ENCODE assay signal across 22 mouse cellular contexts in genomic region chr13:81491971-81492370, GRCm38 (mm10).
DNase-seq lines count a peak whose midpoint lies in the region; ATAC-seq and TF ChIP-seq lines count a peak whose summit lies in the region.
"Had no signal": no experiment of that assay in that cellular context is flagged by ENCODE, and none has a peak within 500 bp of the region (broad histone marks: within the 10 kb centered on the region; RNA-seq: fewer than 3 reads in every experiment).

No protein-coding gene starts in this region.

- no peaks in the 10 kb centered on the region for H3K4me1 ChIP-seq in forebrain, postnatal 0 days (ENCODE audit: insufficient read depth)
- H3K4me1 ChIP-seq in heart, embryonic 11.5 days (ENCODE audit: control insufficient read depth, insufficient read depth, low read length), result no peaks in the 10 kb centered on the region
- H3K4me1 ChIP-seq: embryonic facial prominence, embryonic 15.5 days; heart, embryonic 15.5 days; hindbrain, embryonic 15.5 days; intestine, embryonic 15.5 days; liver, embryonic 13.5 days; lung, embryonic 15.5 days had no signal

- no peaks in the 10 kb centered on the region for H3K36me3 ChIP-seq in forebrain, postnatal 0 days (ENCODE audit: insufficient read depth)
- no peaks in the 10 kb centered on the region for H3K36me3 ChIP-seq in heart, embryonic 11.5 days (ENCODE audit: control insufficient read depth, insufficient read depth, low read length)
- H3K36me3 ChIP-seq: embryonic facial prominence, embryonic 15.5 days; heart, embryonic 15.5 days; hindbrain, embryonic 15.5 days; intestine, embryonic 15.5 days; limb, embryonic 13.5 days; liver, embryonic 13.5 days; lung, embryonic 15.5 days had no signal

- TF ChIP-seq CTCF in forebrain, postnatal 0 days (IDR thresholded peaks at IDR 0.05; ENCODE audit: low read depth), result no peak

- no peak overlapping the region for H3K4me3 ChIP-seq in forebrain, postnatal 0 days (ENCODE audit: low read depth, low read length)
- no peak overlapping the region for H3K4me3 ChIP-seq in heart, embryonic 11.5 days (ENCODE audit: low read depth, low read length)
- H3K4me3 ChIP-seq: embryonic facial prominence, embryonic 15.5 days; heart, adult 2 months; heart, embryonic 15.5 days; hindbrain, embryonic 15.5 days; intestine, embryonic 15.5 days; limb, embryonic 13.5 days; liver, embryonic 13.5 days; lung, embryonic 15.5 days had no signal

- peak; percentile 80 for ATAC-seq in forebrain, postnatal 0 days
- ATAC-seq in heart, embryonic 11.5 days (replicated peaks; ENCODE audit: insufficient number of reproducible peaks, low FRiP score, low TSS enrichment), result no peak
- ATAC-seq: intestine, embryonic 15.5 days had no signal

- whole genome bisulfite sequencing in forebrain, postnatal 0 days, result 58% methylated on average over 7 of the region's 7 CpGs
- 77% methylated on average over 7 of the region's 7 CpGs for WGBS in heart, embryonic 11.5 days (ENCODE audit: insufficient replicate concordance)

- H3K4me2 ChIP-seq in forebrain, postnatal 0 days (ENCODE audit: low read depth), result no peak overlapping the region
- H3K4me2 ChIP-seq in heart, embryonic 11.5 days, result no peak overlapping the region
- H3K4me2 ChIP-seq: embryonic facial prominence, embryonic 15.5 days; heart, embryonic 15.5 days; hindbrain, embryonic 15.5 days; intestine, embryonic 15.5 days; limb, embryonic 13.5 days; liver, embryonic 13.5 days; lung, embryonic 15.5 days; midbrain, embryonic 11.5 days had no signal

- no peaks in the 10 kb centered on the region for H3K27me3 ChIP-seq in forebrain, postnatal 0 days (ENCODE audit: insufficient read depth, low read length)
- no peaks in the 10 kb centered on the region for H3K27me3 ChIP-seq in heart, embryonic 11.5 days (ENCODE audit: control insufficient read depth, insufficient read depth, low read length)
- H3K27me3 ChIP-seq: embryonic facial prominence, embryonic 15.5 days; heart, embryonic 15.5 days; hindbrain, embryonic 15.5 days; intestine, embryonic 15.5 days; limb, embryonic 13.5 days; liver, embryonic 13.5 days; lung, embryonic 15.5 days had no signal

- DNase-seq in frontal cortex, adult 2 months (ENCODE audit: extremely low spot score in 1 of 2, low spot score in 1 of 2), result peak; percentile 4 to 43
- DNase-seq in frontal cortex, postnatal 25 days (ENCODE audit: low spot score in 2 of 2), result no peak
- peak; percentile 21 for DNase-seq in right cerebral cortex, adult 18-20 months
- no peak for DNase-seq in right cerebral cortex, postnatal 14 days
- DNase-seq in forebrain, postnatal 0 days, result peak; percentile 42
- DNase-seq in telencephalon, adult 2 months (ENCODE audit: low read depth, low spot score), result peak; percentile 34
- DNase-seq: cerebellum, adult 11 months; gastrocnemius, postnatal 25 days; heart, adult 2 months; heart, postnatal 4 days; kidney, adult 9 months; kidney, postnatal 36 days; liver, embryonic 13.5 days had no signal

- H3K27ac ChIP-seq in forebrain, postnatal 0 days (ENCODE audit: low read depth, low read length), result 0 out of 2 replicates have a peak overlapping the region, but pooled peaks have one; percentile 29
- H3K27ac ChIP-seq in heart, embryonic 11.5 days (ENCODE audit: low read depth, low read length), result no peak overlapping the region
- H3K27ac ChIP-seq: embryonic facial prominence, embryonic 15.5 days; heart, adult 2 months; heart, embryonic 15.5 days; hindbrain, embryonic 15.5 days; intestine, embryonic 15.5 days; limb, embryonic 13.5 days; liver, embryonic 13.5 days; lung, embryonic 15.5 days; macrophage had no signal

- H3K9me3 ChIP-seq in forebrain, postnatal 0 days (ENCODE audit: low read length), result no peaks in the 10 kb centered on the region
- no peaks in the 10 kb centered on the region for H3K9me3 ChIP-seq in heart, embryonic 11.5 days (replicated peaks; ENCODE audit: control insufficient read depth, low read length)
- H3K9me3 ChIP-seq: embryonic facial prominence, embryonic 15.5 days; heart, embryonic 15.5 days; hindbrain, embryonic 15.5 days; intestine, embryonic 15.5 days; limb, embryonic 13.5 days; liver, embryonic 13.5 days; lung, embryonic 15.5 days had no signal

- no peak overlapping the region for H3K9ac ChIP-seq in forebrain, postnatal 0 days
- H3K9ac ChIP-seq in heart, embryonic 11.5 days (ENCODE audit: low read depth, low read length), result no peak overlapping the region
- H3K9ac ChIP-seq: embryonic facial prominence, embryonic 15.5 days; heart, embryonic 15.5 days; hindbrain, embryonic 15.5 days; intestine, embryonic 15.5 days; limb, embryonic 13.5 days; liver, embryonic 13.5 days; lung, embryonic 15.5 days had no signal

Comparison
In these comparisons a context has a peak if more than half of its experiments do, and no peak if none do; other contexts are left out.
1. DNase-seq: peak in frontal cortex, adult 2 months (2 of 2), right cerebral cortex, adult 18-20 months (single experiment), forebrain, postnatal 0 days (single experiment) and telencephalon, adult 2 months (single experiment); none in frontal cortex, postnatal 25 days (0 of 2) and right cerebral cortex, postnatal 14 days (single experiment).